Mouse (Mus musculus) 3134 (cell line): ENCODE measurements around the gene Gpr174.
"Not testable (repeated sequence)": the region's sequence is repeated elsewhere in the genome, so short reads cannot be mapped to it uniquely, and the experiment has no call there.

Experiments
- DNase-seq: peaks from one replicate; pipeline ENCODE4 v3.0.0-alpha.2; 2011; ENCODE audit warnings: low spot score; ENCODE audit not compliant: insufficient read length; ENCODE audit errors: extremely low read depth

Gpr174 gene

GRCm38 (mm10) chrX:107255486-107256227, at the start of gene Gpr174:
Gene Gpr174 (plus strand): TSS chrX:107255878.
- no peak for DNase-seq

- no peak for DNase-seq
These were observed 38.0 kb upstream of the Gpr174 start for GRCm38 (mm10) chrX:107217577-107218090.

GRCm38 (mm10) chrX:107224846-107225245, 30.8 kb upstream of the Gpr174 start:
- DNase-seq = no peak

- no peak for DNase-seq
These were observed 24.5 kb upstream of the Gpr174 start for GRCm38 (mm10) chrX:107231214-107231613.

- no peak for DNase-seq
These were observed 21.0 kb upstream of the Gpr174 start for GRCm38 (mm10) chrX:107234655-107235054.

- DNase-seq = no peak
These were observed 19.2 kb upstream of the Gpr174 start for GRCm38 (mm10) chrX:107236461-107236860.

GRCm38 (mm10) chrX:107250390-107250789, 5.3 kb upstream of the Gpr174 start:
- DNase-seq = no peak

GRCm38 (mm10) chrX:107264619-107265018, 8.9 kb downstream of the Gpr174 start:
- DNase-seq = no peak

GRCm38 (mm10) chrX:107277606-107278005, 21.9 kb downstream of the Gpr174 start:
- no peak for DNase-seq

GRCm38 (mm10) chrX:107284211-107284610, 28.5 kb downstream of the Gpr174 start:
- DNase-seq = no peak

GRCm38 (mm10) chrX:107297861-107298260, 42.2 kb downstream of the Gpr174 start:
- not testable (repeated sequence) for DNase-seq

- no peak for DNase-seq
These were observed 43.1 kb downstream of the Gpr174 start for GRCm38 (mm10) chrX:107298761-107299160.

- no peak for DNase-seq
These were observed 50.8 kb downstream of the Gpr174 start for GRCm38 (mm10) chrX:107306492-107306891.

- no peak for DNase-seq
These were observed 56.9 kb downstream of the Gpr174 start for GRCm38 (mm10) chrX:107312533-107312932.

GRCm38 (mm10) chrX:107325697-107326381, 70.2 kb downstream of the Gpr174 start:
- DNase-seq = no peak

- DNase-seq = no peak
These were observed 74.2 kb downstream of the Gpr174 start for GRCm38 (mm10) chrX:107329849-107330248.

- DNase-seq = no peak
These were observed 80.9 kb downstream of the Gpr174 start for GRCm38 (mm10) chrX:107336609-107337008.

GRCm38 (mm10) chrX:107341980-107342379, 86.3 kb downstream of the Gpr174 start:
- DNase-seq = no peak
